Comparison of ENCODE assay signal across 9 mouse cellular contexts in the genomic region with DNA sequence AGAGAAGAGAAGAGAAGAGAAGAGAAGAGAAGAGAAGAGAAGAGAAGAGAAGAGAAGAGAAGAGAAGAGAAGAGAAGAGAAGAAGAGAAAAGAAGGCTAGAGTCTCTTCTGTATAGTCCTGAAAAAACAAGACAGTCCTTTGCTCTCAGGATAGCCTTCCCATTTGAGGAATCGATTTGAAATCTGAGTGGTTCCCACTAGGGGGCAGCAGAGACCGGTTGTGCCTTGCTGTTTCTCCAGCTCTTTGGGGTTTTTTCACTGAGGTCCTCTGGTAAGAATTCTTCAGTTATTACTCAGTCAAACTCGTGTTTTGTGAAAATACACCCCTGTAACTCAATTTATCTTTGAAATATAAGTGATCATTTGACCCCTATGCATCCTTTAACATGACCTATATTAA. TPM values are rescaled to one million over a fixed set of nuclear protein-coding genes. Genes with fewer than 3 reads are reported as not detected.
DNase-seq lines count a peak whose midpoint lies in the region; TF ChIP-seq lines count a peak whose summit lies in the region.
"Had no signal": no experiment of that assay in that cellular context is flagged by ENCODE, and none has a peak within 500 bp of the region (broad histone marks: within the 10 kb centered on the region; RNA-seq: fewer than 3 reads in every experiment).

No protein-coding gene starts in this region.

- no peaks in the 10 kb centered on the region for H3K27me3 ChIP-seq in CH12.LX (replicated peaks)
- H3K27me3 ChIP-seq: limb, embryonic 12.5 days had no signal

- no peaks in the 10 kb centered on the region for H3K36me3 ChIP-seq in CH12.LX (replicated peaks in 1 of 2; ENCODE audit: control insufficient read depth in 1 of 2, insufficient read depth in 1 of 2, low read length in 1 of 2)
- H3K36me3 ChIP-seq: limb, embryonic 12.5 days had no signal

- dilution Hi-C loops in CH12.LX (cut with MboI; ENCODE audit: extremely low pct_ligation_motif_present, extremely low pct_unique_long_range_greater_than_20kb, low sequenced_read_pairs) = no loop called here

- H3K9ac ChIP-seq in CH12.LX (ENCODE audit: insufficient read depth, low read depth) = no peak overlapping the region
- H3K9ac ChIP-seq: limb, embryonic 12.5 days had no signal

- TF ChIP-seq RAD21 in CH12.LX (IDR thresholded peaks at IDR 0.05; ENCODE audit: low read depth, low read length) = peak; percentile 92

- peak; percentile 59 to 91; a peak in 3 of 4 replicates for TF ChIP-seq CTCF in CH12.LX (conservative IDR thresholded peaks at IDR 0.05 in 1 of 2, IDR thresholded peaks at IDR 0.05 in 1 of 2; ENCODE audit: low read depth in 2 of 2, low read length in 2 of 2)

- H3K9me3 ChIP-seq in CH12.LX (replicated peaks; ENCODE audit: low read length) = no peaks in the 10 kb centered on the region
- H3K9me3 ChIP-seq: limb, embryonic 12.5 days had no signal

- DNase-seq in CH12.LX (ENCODE audit: extremely low read depth) = peak; percentile 71
- DNase-seq in adrenal gland, adult 8-10 months = peak; percentile 55
- DNase-seq in embryo, embryonic 10.5 days (ENCODE audit: low spot score) = peak; percentile 92
- DNase-seq in gastrocnemius, postnatal 4 days (ENCODE audit: low spot score in 2 of 2) = peak; percentile 80 to 83
- peak; percentile 66 to 85 for DNase-seq in layer of hippocampus, adult 8-10 months (ENCODE audit: low spot score in 2 of 2)
- peak; percentile 77 for DNase-seq in lung, postnatal 25 days (ENCODE audit: low spot score)
- DNase-seq in retina, embryonic 14.5 days (ENCODE audit: low spot score) = peak; percentile 93
- DNase-seq in thymus, postnatal 36 days = peak; percentile 66 to 74

- in situ Hi-C loops in CH12.LX (cut with MboI; ENCODE audit: low pct_ligation_motif_present, low pct_unique_long_range_greater_than_20kb, low sequenced_read_pairs) = loop anchor here (10.0 kb wide), 1 partner anchor 170 kb away; a partner anchor contains a TSS

- TF ChIP-seq POLR2A in CH12.LX (IDR thresholded peaks at IDR 0.05; ENCODE audit: low read depth, low read length) = no peak

- no peak for TF ChIP-seq EP300 in CH12.LX (IDR thresholded peaks at IDR 0.05; ENCODE audit: low read length)

- no peak overlapping the region for H3K4me3 ChIP-seq in CH12.LX (replicated peaks in 1 of 3; ENCODE audit: low read depth in 2 of 3, low read length in 2 of 3, poor library complexity in 1 of 3)
- H3K4me3 ChIP-seq: limb, embryonic 12.5 days had no signal

- no peak overlapping the region for H3K4me2 ChIP-seq in CH12.LX (ENCODE audit: insufficient read depth, low read depth, poor library complexity, severe bottlenecking)
- H3K4me2 ChIP-seq: limb, embryonic 12.5 days had no signal

- no peaks in the 10 kb centered on the region for H3K79me2 ChIP-seq in CH12.LX (replicated peaks; ENCODE audit: control insufficient read depth, extremely low read depth, insufficient read depth, poor library complexity, severe bottlenecking)

- peaks cover 0 to 10% of the 10 kb centered on the region in 2 experiments; a peak in 2 of 4 replicates for H3K4me1 ChIP-seq in CH12.LX (ENCODE audit: control insufficient read depth in 1 of 2, insufficient read depth in 2 of 2)
- H3K4me1 ChIP-seq: limb, embryonic 12.5 days had no signal

- no peak overlapping the region for H3K27ac ChIP-seq in CH12.LX (ENCODE audit: insufficient read depth, low read depth)
- H3K27ac ChIP-seq: limb, embryonic 12.5 days had no signal

TF ChIP-seq in CH12.LX, 34 proteins besides CTCF, POLR2A, EP300 and RAD21:
- no peak for TF ChIP-seq USF2 (conservative IDR thresholded peaks at IDR 0.05; ENCODE audit: low read depth, low read length)
- TF ChIP-seq MEF2A (IDR thresholded peaks at IDR 0.05; ENCODE audit: borderline replicate concordance, low read depth, low read length) = no peak
- no peak for TF ChIP-seq JUND (conservative IDR thresholded peaks at IDR 0.05; ENCODE audit: low read depth, low read length)
- no peak for TF ChIP-seq TCF12 (IDR thresholded peaks at IDR 0.05; ENCODE audit: low read depth, low read length)
- no peak for TF ChIP-seq KAT2A (IDR thresholded peaks at IDR 0.05; ENCODE audit: insufficient replicate concordance, low read length)
- peak; percentile 48 for TF ChIP-seq ZNF384 (IDR thresholded peaks at IDR 0.05; ENCODE audit: low read depth, low read length)
- TF ChIP-seq MAZ (IDR thresholded peaks at IDR 0.05; ENCODE audit: low read depth, low read length) = no peak
- peak; percentile 31; the same call in 1 of the 2 replicates for TF ChIP-seq ZC3H11A (IDR thresholded peaks at IDR 0.05; ENCODE audit: low read depth, low read length)
- TF ChIP-seq MYC (IDR thresholded peaks at IDR 0.05; ENCODE audit: low read depth, low read length) = no peak
- peak; percentile 48; the same call in 1 of the 2 replicates for TF ChIP-seq IRF4 (IDR thresholded peaks at IDR 0.05; ENCODE audit: low read depth, low read length)
- TF ChIP-seq POLR2AphosphoS2 (IDR thresholded peaks at IDR 0.05; ENCODE audit: low read depth, low read length) = no peak
- TF ChIP-seq JUN (IDR thresholded peaks at IDR 0.05; ENCODE audit: insufficient read depth, low read depth, low read length) = no peak
- TF ChIP-seq PAX5 (IDR thresholded peaks at IDR 0.05; ENCODE audit: low read length) = no peak
- no peak for TF ChIP-seq USF1 (IDR thresholded peaks at IDR 0.05; ENCODE audit: low read depth, low read length)
- no peak for TF ChIP-seq NRF1 (IDR thresholded peaks at IDR 0.05; ENCODE audit: low read depth, low read length)
- no peak for TF ChIP-seq RCOR1 (conservative IDR thresholded peaks at IDR 0.05; ENCODE audit: low read depth, low read length)
- no peak for TF ChIP-seq ZMIZ1 (IDR thresholded peaks at IDR 0.05; ENCODE audit: low read depth, low read length)
- TF ChIP-seq UBTF (IDR thresholded peaks at IDR 0.05; ENCODE audit: low read depth, low read length) = no peak
- TF ChIP-seq SMC3 (IDR thresholded peaks at IDR 0.05; ENCODE audit: low read depth, low read length) = peak; percentile 78
- no peak for TF ChIP-seq GABPA (IDR thresholded peaks at IDR 0.05; ENCODE audit: insufficient replicate concordance, low read depth, low read length)
- no peak for TF ChIP-seq BHLHE40 (IDR thresholded peaks at IDR 0.05; ENCODE audit: low read depth, low read length)
- TF ChIP-seq SIN3A (IDR thresholded peaks at IDR 0.05; ENCODE audit: low read length) = no peak
- TF ChIP-seq MAX (IDR thresholded peaks at IDR 0.05; ENCODE audit: low read length) = no peak
- no peak for TF ChIP-seq ELF1 (IDR thresholded peaks at IDR 0.05; ENCODE audit: low read depth, low read length)
- no peak for TF ChIP-seq MXI1 (IDR thresholded peaks at IDR 0.05; ENCODE audit: low read depth, low read length)
TF ChIP-seq in CH12.LX: peak in this region for 4.

RNA-seq across cellular contexts. Expression of a gene that starts 30.3 kb away (rescaled TPM):
- 40.6 and 43.2 TPM in 2 replicates for total RNA-seq in CH12.LX (2012; rRNA removed)
- total RNA-seq in CH12.LX (2014; rRNA removed) = 33.4 and 59.1 TPM in 2 replicates
- 67.6 and 82.6 TPM in 2 replicates for polyA plus RNA-seq in CH12.LX (2012; ENCODE audit: insufficient read length, low read depth)
- total RNA-seq in adrenal gland, adult 8-10 months (2022) = 100 to 1,000 TPM; 109 to 131 (median 117) TPM
- total RNA-seq in gastrocnemius, postnatal 4 days (2021) = 10 to 100 TPM; 58.3 to 60.0 TPM
- total RNA-seq in layer of hippocampus, adult 8-10 months (2022) = 10 to 100 TPM; 65.0 to 75.1 (median 68.2) TPM

RNA-seq across cellular contexts. Expression of a gene that starts 30.5 kb away (rescaled TPM):
- total RNA-seq in CH12.LX (2012; rRNA removed) (10.6 and 10.7 TPM in 2 replicates), CH12.LX (2014; rRNA removed) (4.8 and 5.5 TPM in 2 replicates)
- 13.9 and 15.6 TPM in 2 replicates for polyA plus RNA-seq in CH12.LX (2012; ENCODE audit: insufficient read length, low read depth)
- total RNA-seq in adrenal gland, adult 8-10 months (2022) = 10 to 100 TPM; 14.9 to 17.2 (median 15.9) TPM
- total RNA-seq in gastrocnemius, postnatal 4 days (2021) = 10 to 100 TPM; 16.3 to 17.4 TPM
- total RNA-seq in layer of hippocampus, adult 8-10 months (2022) = 10 to 100 TPM; 18.6 to 20.7 (median 20.1) TPM
